Mouse (Mus musculus): ENCODE results near the gene Eml1.

DNA sequence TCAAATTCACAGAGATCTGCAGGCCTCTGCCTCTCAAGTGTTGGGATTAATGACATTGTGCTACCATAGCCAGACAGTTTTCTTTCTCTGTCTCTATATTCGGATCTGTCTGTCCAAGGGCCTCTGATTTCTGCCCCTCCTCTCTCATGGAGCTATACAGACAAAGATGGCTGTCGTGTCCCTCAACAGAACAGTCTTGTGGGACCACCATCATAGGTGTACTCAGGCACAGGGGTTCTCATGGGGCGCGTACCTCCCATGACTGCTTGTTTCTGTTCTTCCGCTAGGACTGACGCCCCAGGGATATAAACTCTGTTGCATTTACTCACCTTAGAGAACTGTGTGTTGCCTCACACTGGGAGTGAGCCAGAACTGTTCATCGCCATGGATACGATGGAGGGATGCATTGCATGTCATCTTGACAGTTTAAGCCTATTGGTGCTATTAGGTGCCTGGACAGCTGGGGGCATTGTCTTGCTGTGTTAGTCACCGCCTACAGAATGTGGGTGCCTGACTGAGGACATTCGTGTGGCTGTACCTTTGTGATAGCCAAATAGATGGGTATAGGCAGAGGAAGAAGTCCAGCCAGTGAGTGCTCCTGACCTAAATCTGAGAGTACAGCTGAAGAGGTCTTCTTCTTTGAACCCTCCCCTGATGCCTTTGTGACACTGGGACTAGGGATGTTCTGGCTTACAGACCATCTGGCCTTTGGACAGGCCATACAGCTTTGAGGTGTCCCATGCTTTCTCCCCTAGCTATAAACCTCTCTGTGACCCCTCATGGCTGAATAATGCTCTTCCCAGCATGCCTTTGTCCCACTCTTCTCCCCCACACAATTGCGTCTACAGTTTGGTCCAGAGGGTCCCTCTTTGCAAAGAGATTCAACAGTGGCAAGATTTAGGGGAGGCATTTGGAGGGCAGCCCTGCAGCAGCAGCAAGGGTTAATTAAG is 73.7 kb downstream of the Eml1 start:
- TF ChIP-seq CTCF (IDR thresholded peaks at IDR 0.05; ENCODE audit: extremely low read depth, insufficient read depth, low read length) (no peak), POLR2A (IDR thresholded peaks at IDR 0.05; ENCODE audit: extremely low read depth, insufficient read depth, low read length) (no peak)

Data from cortical plate, adult 2 months (tissue).